Mouse (Mus musculus): ENCODE data around the gene M6pr. TPM values are rescaled to one million over a fixed set of nuclear protein-coding genes. Genes with fewer than 3 reads are reported as not detected.

Gene M6pr
- polyA plus RNA-seq, 1 experiment from 2014 or later: 121 TPM

DNA sequence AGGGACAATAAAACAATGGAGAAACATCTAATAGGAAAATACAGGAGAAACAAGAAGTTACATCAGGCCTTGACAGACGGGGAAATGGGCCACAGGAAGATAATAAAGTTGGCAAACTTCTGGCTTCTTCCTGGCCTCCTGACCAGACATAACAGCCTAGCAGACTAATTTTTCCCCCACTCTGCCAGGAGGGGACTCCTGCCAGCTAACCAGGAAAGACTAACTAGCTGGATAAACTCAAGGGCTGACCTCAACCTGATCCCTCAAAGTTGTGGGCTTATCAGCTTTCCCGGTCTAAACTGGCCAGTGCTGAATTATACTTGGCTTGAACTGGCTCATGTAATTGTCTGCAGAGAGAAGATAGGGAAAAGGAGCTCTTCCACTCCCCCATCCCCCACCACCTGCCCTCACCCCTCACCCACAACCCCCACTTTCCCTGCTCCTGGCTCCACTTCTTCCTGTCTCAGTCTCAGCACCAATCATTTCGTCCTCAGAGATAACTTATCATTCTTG is 8.8 kb upstream of the M6pr start:
- 42% methylated on average over 3 of the region's 3 CpGs for WGBS
- no peaks in the 10 kb centered on the region for H3K9me3 ChIP-seq
- ATAC-seq (ENCODE audit: insufficient read depth, low FRiP score, low read depth): no peak
- no peaks in the 10 kb centered on the region for H3K27me3 ChIP-seq (replicated peaks)
- no peak overlapping the region for H3K27ac ChIP-seq
- H3K4me2 ChIP-seq: no peak overlapping the region
- no peak overlapping the region for H3K4me3 ChIP-seq (replicated peaks)
- H3K4me1 ChIP-seq: no peaks in the 10 kb centered on the region
- H3K9ac ChIP-seq: no peak overlapping the region
- no peaks in the 10 kb centered on the region for H3K36me3 ChIP-seq

DNA sequence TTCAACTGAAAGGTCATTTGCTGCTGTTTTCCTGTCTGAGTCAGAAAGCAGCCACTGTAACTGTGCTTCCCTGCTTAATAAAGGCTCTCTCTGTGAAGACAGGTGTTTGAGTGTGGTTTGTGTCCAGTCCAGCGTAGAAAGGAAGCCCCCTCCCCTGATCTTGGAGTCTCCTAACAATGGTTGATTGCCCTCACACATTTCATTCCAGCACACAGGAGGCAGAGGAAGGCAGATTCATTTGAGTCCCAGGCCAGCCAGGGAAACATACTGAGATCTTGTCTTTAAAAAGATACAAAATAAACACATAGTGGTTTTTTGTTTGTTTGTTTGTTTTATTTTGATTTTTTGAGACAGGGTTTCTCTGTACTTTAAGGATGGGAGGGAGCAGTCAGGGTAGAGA is 6.4 kb upstream of the M6pr start:
- Histone ChIP-seq H3K27ac (no peak overlapping the region), H3K4me3 (replicated peaks) (no peak overlapping the region), H3K27me3 (replicated peaks) (no peaks in the 10 kb centered on the region), H3K4me1 (no peaks in the 10 kb centered on the region), H3K9ac (no peak overlapping the region), H3K4me2 (no peak overlapping the region), H3K9me3 (no peaks in the 10 kb centered on the region), H3K36me3 (no peaks in the 10 kb centered on the region)
- no peak for ATAC-seq (ENCODE audit: insufficient read depth, low FRiP score, low read depth)
- WGBS: 68% methylated on average over 1 of the region's 1 CpGs

DNA sequence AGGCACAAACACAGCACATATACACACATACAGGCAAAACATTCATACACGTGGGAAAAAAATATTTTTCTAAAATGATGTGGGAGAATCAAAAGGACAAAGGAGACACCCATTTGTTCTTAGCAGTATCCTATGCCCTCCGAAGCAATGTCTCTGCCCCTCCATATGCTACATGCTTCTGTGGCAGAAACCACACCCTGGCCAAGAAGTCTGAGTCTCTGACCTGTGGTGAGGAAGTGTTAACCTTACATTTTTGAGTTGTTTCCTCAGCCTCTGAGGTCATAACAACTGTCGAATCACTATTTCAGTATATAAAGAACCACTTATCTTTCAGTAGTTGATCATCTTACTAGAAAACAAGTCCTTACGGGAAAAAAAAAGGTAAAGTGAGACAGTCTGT is 5.9 kb upstream of the M6pr start:
- 71% methylated on average over 4 of the region's 4 CpGs for WGBS

DNA sequence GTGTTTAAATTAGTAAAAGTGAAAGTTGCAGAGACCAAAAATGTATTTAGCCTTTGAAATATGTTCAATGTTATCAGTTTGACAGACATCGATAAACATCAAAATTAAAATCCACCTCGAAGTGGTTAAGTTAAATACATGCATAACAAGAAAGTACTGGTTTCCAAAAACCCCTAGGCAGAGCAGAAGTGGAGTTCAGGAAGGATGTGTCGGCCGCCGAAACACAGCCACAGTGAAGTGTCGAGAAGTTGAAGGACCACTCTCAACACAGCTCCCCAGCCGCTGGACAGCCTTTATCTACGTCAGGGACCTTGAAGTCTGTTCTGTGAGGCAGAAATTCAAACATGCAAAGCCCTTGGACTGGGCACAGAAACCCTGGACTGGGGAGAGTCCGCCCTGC is 5.0 kb upstream of the M6pr start:
- no peaks in the 10 kb centered on the region for H3K27me3 ChIP-seq (replicated peaks)
- H3K36me3 ChIP-seq: no peaks in the 10 kb centered on the region
- no peak overlapping the region for H3K4me3 ChIP-seq (replicated peaks)
- no peaks in the 10 kb centered on the region for H3K9me3 ChIP-seq
- no peak for ATAC-seq (ENCODE audit: insufficient read depth, low FRiP score, low read depth)
- no peak overlapping the region for H3K27ac ChIP-seq
- H3K4me2 ChIP-seq: no peak overlapping the region
- WGBS: 73% methylated on average over 9 of the region's 9 CpGs
- no peak overlapping the region for H3K9ac ChIP-seq
- H3K4me1 ChIP-seq: no peaks in the 10 kb centered on the region

More for the DNA sequence above, 5.9 kb upstream of the M6pr start:
- no peaks in the 10 kb centered on the region for H3K27me3 ChIP-seq (replicated peaks)
- no peak for ATAC-seq (ENCODE audit: insufficient read depth, low FRiP score, low read depth)
- H3K9ac ChIP-seq: no peak overlapping the region
- H3K36me3 ChIP-seq: no peaks in the 10 kb centered on the region
- no peak overlapping the region for H3K27ac ChIP-seq
- H3K9me3 ChIP-seq: no peaks in the 10 kb centered on the region
- no peak overlapping the region for H3K4me3 ChIP-seq (replicated peaks)
- no peaks in the 10 kb centered on the region for H3K4me1 ChIP-seq
- H3K4me2 ChIP-seq: no peak overlapping the region

DNA sequence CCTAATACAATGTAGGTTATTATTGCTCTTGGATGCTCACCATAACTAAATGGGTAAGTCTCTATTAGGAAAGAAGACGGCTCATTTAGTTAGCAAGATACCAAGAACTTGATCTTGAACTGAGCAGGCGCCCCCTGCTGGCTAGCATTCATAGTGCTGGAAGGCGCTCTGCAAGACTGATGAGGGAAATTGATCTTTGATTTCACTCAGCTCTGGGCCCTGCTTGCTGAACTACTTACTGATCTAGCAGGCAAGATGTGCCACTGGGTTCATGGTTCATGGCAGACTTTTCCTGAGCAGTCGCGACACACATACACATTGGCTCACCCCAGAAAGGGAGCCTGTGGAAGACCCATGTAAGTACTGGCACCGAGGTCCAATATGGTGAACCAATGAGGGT is 4.2 kb upstream of the M6pr start:
- H3K27me3 ChIP-seq (replicated peaks): no peaks in the 10 kb centered on the region
- ATAC-seq (ENCODE audit: insufficient read depth, low FRiP score, low read depth): no peak
- WGBS: 31% methylated on average over 6 of the region's 6 CpGs
- no peak overlapping the region for H3K27ac ChIP-seq
- H3K4me3 ChIP-seq (replicated peaks): no peak overlapping the region
- no peaks in the 10 kb centered on the region for H3K9me3 ChIP-seq
- H3K36me3 ChIP-seq: no peaks in the 10 kb centered on the region
- H3K4me2 ChIP-seq: no peak overlapping the region
- no peaks in the 10 kb centered on the region for H3K4me1 ChIP-seq
- H3K9ac ChIP-seq: no peak overlapping the region

DNA sequence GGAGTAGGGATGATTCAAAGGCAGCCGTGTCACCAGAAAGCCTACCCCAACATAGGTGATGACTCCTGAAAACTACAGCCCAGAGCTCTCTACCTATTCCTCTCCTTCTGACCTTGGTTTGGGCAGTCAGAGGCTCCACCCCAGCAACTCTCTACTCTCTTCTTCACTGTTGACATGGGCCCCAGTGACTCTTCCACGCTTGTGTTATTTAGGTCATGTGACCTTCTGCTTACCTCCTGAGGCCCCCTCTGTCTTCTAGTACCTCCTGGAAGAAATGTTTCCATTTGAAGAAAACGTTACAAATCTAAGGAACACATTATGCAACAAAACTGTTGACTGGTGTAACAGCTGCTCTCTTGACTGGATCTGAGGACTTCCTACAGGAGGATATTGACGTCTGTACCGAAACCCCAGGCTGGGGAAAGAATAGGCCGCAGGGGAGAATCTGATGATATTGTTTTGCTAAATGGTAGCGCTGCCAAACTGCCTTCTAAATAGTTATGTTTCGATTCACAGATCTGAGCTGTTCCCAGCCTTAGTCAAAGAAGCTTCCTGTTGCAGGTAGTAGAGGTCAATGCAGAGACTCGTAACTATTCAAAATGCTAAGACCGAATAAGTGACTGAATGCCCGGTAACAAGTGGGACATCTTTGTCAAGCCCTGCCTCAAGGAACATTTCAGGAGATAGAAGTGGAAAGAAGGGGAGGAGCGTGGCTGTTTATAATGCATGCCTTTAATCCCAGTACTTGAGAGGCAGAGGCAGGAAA is 3.5 kb upstream of the M6pr start:
- 81% methylated on average over 12 of the region's 12 CpGs for WGBS
- no peak overlapping the region for H3K27ac ChIP-seq
- no peaks in the 10 kb centered on the region for H3K36me3 ChIP-seq
- no peaks in the 10 kb centered on the region for H3K27me3 ChIP-seq (replicated peaks)
- H3K9ac ChIP-seq: no peak overlapping the region
- no peak overlapping the region for H3K4me2 ChIP-seq
- H3K4me3 ChIP-seq (replicated peaks): no peak overlapping the region
- H3K4me1 ChIP-seq: peaks cover 4% of the 10 kb centered on the region
- ATAC-seq (ENCODE audit: insufficient read depth, low FRiP score, low read depth): no peak
- no peaks in the 10 kb centered on the region for H3K9me3 ChIP-seq

DNA sequence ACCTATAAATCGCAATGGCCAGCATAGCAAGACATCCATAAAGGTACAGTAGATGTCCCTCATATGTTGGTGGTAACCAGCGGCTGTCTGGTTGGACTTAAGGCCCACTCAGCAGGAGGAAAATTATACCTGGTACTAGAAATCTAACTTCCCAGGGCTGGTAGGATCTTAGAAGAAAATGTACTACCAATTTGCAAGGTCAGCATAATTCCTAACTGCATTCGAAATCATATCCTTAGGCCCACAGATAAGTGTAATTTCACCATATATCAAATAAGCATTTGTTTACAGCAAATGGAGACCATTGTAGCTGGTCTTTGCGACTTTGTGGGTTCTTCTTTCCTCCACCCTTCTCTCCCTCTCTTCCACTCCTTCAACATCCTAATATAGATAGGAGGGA is 1.8 kb upstream of the M6pr start:
- 86% methylated on average over 4 of the region's 4 CpGs for WGBS
- H3K27me3 ChIP-seq (replicated peaks): no peaks in the 10 kb centered on the region
- no peaks in the 10 kb centered on the region for H3K36me3 ChIP-seq
- H3K9ac ChIP-seq: no peak overlapping the region
- no peak overlapping the region for H3K4me3 ChIP-seq (replicated peaks)
- no peaks in the 10 kb centered on the region for H3K9me3 ChIP-seq
- no peak overlapping the region for H3K4me2 ChIP-seq
- peaks cover 12% of the 10 kb centered on the region for H3K4me1 ChIP-seq
- H3K27ac ChIP-seq: no peak overlapping the region
- ATAC-seq (ENCODE audit: insufficient read depth, low FRiP score, low read depth): no peak

DNA sequence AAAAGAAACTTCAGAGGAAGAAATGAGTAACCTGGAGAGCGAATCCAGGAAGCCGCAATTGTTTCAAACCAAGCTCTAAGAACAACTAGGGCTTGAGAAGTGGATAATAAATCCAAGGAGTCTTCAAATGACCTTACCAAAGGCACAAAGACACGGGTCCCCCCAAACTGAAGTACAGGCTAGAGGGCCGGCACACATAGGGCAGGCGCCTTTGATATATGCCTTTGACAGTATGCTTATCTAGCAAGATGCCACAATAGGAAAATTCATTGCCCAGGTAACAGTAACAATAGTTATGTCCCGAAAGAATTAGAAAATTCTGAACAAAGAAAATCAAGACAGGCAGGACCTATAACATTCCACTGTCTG is 400 bp upstream of the M6pr start:
- Histone ChIP-seq H3K4me1 (peaks cover 12% of the 10 kb centered on the region), H3K36me3 (no peaks in the 10 kb centered on the region; the same call in 1 of the 2 replicates), H3K9ac (no peak overlapping the region), H3K4me2 (peak overlapping the region; percentile 67; the same call in 1 of the 2 replicates), H3K27ac (no peak overlapping the region), H3K27me3 (replicated peaks) (no peaks in the 10 kb centered on the region), H3K9me3 (no peaks in the 10 kb centered on the region), H3K4me3 (replicated peaks) (peak overlapping the region; percentile 95; the same call in 1 of the 2 replicates)
- 65% methylated on average over 6 of the region's 6 CpGs for WGBS
- no peak for ATAC-seq (ENCODE audit: insufficient read depth, low FRiP score, low read depth)

DNA sequence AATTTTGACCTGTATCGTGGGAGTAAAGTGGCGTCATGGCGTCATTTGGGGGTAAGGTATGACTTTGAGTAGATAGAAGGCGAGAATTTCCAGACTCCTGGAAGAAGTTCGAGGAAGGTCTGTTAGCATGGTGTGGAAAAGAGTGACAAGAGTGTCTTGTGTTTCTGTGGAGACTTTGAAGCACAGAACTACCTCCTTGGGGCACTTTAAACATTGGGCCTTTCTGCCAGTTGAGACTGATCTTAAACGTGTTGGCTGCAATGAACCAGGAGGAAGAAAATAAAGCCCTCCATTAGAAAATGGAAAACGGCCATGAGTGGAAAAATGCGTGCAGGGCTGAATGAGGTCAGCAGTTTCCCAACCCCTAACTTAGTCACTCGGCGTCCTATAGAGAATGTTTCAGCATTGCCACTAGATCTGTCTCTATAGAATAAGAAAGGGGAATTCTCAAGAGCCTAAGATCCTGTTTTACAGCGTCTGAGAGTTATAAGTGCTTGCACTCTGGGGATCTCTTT is 983 bp downstream of the M6pr start:
- peaks cover 12% of the 10 kb centered on the region for H3K4me1 ChIP-seq
- no peak for ATAC-seq (ENCODE audit: insufficient read depth, low FRiP score, low read depth)
- peak overlapping the region; percentile 95 for H3K4me3 ChIP-seq (replicated peaks)
- no peaks in the 10 kb centered on the region for H3K27me3 ChIP-seq (replicated peaks)
- H3K27ac ChIP-seq: peak overlapping the region; percentile 85; the same call in 1 of the 2 replicates
- WGBS: 6% methylated on average over 11 of the region's 11 CpGs
- peak overlapping the region; percentile 78 for H3K9ac ChIP-seq
- H3K36me3 ChIP-seq: peaks cover 2% of the 10 kb centered on the region; the same call in 1 of the 2 replicates
- H3K9me3 ChIP-seq: no peaks in the 10 kb centered on the region
- peak overlapping the region; percentile 67 for H3K4me2 ChIP-seq

DNA sequence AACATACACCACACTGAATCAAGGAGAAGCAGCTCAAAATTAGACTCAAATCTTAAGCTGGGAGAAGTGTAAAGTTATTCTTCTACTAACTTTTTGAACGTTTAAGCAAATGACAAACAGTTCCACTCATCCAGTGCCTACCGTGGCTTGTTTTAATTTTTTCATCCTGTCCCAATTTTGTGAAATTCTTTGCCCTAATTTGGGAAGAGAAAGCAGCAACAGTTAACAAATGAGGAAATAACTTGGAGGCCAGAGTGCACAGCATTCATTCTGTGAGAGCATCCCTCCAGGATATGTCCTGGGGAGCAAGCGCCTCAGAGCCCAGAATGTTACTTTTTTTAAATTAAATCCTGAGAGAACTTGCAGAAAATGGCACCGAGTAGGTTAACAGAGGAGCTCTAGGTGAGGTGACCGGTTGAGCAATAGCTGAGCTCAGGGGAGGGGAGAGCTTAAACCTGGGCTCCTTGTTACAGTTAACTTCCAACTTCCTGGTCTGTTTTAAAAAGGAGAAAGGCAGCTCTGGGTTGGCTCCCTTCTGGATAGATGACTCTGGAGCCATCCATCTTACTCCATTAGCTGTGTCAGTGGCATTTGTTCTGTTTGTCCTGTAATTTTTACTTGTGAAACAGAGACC is 1.8 kb downstream of the M6pr start:
- H3K36me3 ChIP-seq: peaks cover 8% of the 10 kb centered on the region; the same call in 1 of the 2 replicates
- ATAC-seq (ENCODE audit: insufficient read depth, low FRiP score, low read depth): no peak
- H3K27me3 ChIP-seq (replicated peaks): no peaks in the 10 kb centered on the region
- H3K27ac ChIP-seq: no peak overlapping the region
- 46% methylated on average over 5 of the region's 5 CpGs for WGBS
- peak overlapping the region; percentile 95 for H3K4me3 ChIP-seq (replicated peaks)
- H3K4me2 ChIP-seq: peak overlapping the region; percentile 67
- H3K4me1 ChIP-seq: peaks cover 12% of the 10 kb centered on the region
- no peaks in the 10 kb centered on the region for H3K9me3 ChIP-seq
- H3K9ac ChIP-seq: 0 out of 2 replicates have a peak overlapping the region, but pooled peaks have one; percentile 78

DNA sequence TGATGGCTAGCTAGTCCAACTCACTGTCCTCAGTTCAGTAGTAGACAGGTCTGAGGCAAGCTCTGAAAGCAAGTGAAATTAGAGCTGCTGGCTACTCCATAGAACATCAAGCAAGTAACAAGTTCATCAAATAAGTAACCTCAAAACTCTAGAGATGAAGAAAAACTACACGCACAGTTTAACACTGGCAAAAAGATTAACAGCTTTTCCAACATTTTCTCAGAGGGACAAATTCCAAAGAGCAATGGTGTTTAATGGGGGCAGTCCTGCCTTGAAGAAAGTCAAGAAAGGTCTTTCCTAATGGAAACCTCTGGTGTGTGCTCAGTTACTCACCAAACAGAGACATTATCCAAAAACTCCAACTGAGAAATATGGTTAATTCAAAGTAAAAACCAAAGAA is 10.2 kb downstream of the M6pr start:
- 87% methylated on average over 1 of the region's 1 CpGs for WGBS
- Histone ChIP-seq H3K27me3 (replicated peaks) (no peaks in the 10 kb centered on the region), H3K9ac (no peak overlapping the region), H3K36me3 (peaks cover 69% of the 10 kb centered on the region), H3K27ac (no peak overlapping the region), H3K4me3 (replicated peaks) (no peak overlapping the region), H3K9me3 (no peaks in the 10 kb centered on the region), H3K4me1 (no peaks in the 10 kb centered on the region), H3K4me2 (no peak overlapping the region)
- no peak for ATAC-seq (ENCODE audit: insufficient read depth, low FRiP score, low read depth)

DNA sequence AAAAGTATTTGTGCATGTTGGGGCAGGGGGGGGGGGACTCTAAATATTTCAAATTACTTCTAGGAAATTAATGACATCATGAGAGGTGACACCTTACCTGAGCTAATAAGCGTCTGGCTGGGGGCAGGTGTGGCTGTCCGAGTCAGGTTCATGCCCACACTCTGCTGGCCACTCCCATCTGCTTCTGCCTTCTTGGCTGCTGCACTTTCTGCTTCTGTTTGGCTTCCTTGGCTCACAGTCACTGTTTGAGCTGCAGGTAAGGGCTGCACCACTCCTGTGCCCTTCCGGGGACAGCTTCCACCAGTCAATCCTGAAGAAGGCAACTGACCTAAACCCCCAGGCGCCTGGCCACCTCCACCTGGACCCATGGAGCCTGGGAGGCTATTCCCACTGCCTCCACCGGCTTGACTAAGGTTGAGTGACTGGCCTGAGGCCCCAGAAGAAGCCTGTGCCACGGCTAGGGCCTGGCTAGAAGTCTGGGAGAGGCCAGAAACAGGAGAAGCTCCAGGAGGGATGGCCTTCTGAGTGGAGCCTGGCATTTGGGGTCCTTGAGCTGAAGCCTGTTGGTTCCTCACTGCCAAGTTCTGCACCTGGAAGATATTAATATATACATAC is 16.9 kb downstream of the M6pr start:
- no peak for ATAC-seq (ENCODE audit: insufficient read depth, low FRiP score, low read depth)
- WGBS: 86% methylated on average over 6 of the region's 6 CpGs
- H3K9me3 ChIP-seq: no peaks in the 10 kb centered on the region
- no peak overlapping the region for H3K9ac ChIP-seq
- no peak overlapping the region for H3K4me3 ChIP-seq (replicated peaks)
- H3K4me1 ChIP-seq: no peaks in the 10 kb centered on the region
- H3K4me2 ChIP-seq: no peak overlapping the region
- no peak overlapping the region for H3K27ac ChIP-seq
- peaks cover 28% of the 10 kb centered on the region for H3K36me3 ChIP-seq
- H3K27me3 ChIP-seq (replicated peaks): no peaks in the 10 kb centered on the region
